Mouse (Mus musculus) embryonic fibroblast, embryonic 13.5 days (primary cell): Measurements from ENCODE around the gene Pnma1.

Experiments used
- CTCF ChIP-seq: IDR thresholded peaks from 2 replicates; pipeline ENCODE4 v1.5.1; 2011; ENCODE audit warnings: mild to moderate bottlenecking, control low read depth, low read length, moderate library complexity, borderline replicate concordance; ENCODE audit not compliant: insufficient read depth
- POLR2A ChIP-seq: IDR thresholded peaks from 2 replicates; pipeline ENCODE4 v1.6.1; 2011; ENCODE audit warnings: low read depth, mild to moderate bottlenecking, control low read depth, low read length, moderate library complexity

DNA sequence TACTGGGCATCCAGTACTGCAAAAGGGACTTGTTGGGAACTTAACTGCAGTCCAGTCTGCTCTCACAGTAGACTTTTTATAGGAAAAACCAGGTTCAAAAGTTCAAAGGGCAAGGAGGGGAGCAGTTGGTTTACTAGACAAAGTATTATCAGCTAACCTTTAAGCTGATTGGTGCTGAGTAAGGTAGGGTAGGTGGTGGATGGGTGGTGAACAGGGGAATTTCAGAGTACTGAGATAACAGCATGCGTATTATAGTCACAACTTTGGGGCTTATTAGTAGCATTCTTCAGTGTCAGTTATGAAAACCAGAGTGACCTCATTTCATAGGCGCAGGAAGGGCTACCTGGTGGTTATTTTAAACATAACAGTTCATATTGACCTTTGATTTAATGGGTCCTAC lies 48.7 kb downstream of the Pnma1 start:
- TF ChIP-seq CTCF (no peak), POLR2A (no peak)
